ENCODE assay signal across 18 mouse cellular contexts in genomic region chr9:42323238-42323637, GRCm38 (mm10). TPM values are rescaled to one million over a fixed set of nuclear protein-coding genes. Genes with fewer than 3 reads are reported as not detected.
DNase-seq lines count a peak whose midpoint lies in the region; ATAC-seq and TF ChIP-seq lines count a peak whose summit lies in the region.
"Had no signal": no experiment of that assay in that cellular context is flagged by ENCODE, and none has a peak within 500 bp of the region (broad histone marks: within the 10 kb centered on the region; RNA-seq: fewer than 3 reads in every experiment).

No protein-coding gene starts in this region.

- H3K27ac ChIP-seq in left cerebral cortex, adult 2 months, result peak overlapping the region; percentile 54
- H3K27ac ChIP-seq: embryonic facial prominence, embryonic 13.5 days; forebrain, embryonic 13.5 days; gastrocnemius, adult 2 months; hindbrain, embryonic 10.5 days; hindbrain, embryonic 15.5 days had no signal

- no peak for DNase-seq in frontal cortex, postnatal 25 days (ENCODE audit: low spot score in 2 of 2)
- peak; percentile 29 to 38 for DNase-seq in left cerebral cortex, adult 2 months (ENCODE audit: extremely low spot score in 1 of 2, low spot score in 2 of 2)
- no peak for DNase-seq in left cerebral cortex, adult 8-10 months (ENCODE audit: low spot score in 2 of 2)
- peak; percentile 50 to 64 for DNase-seq in right cerebral cortex, adult 2 months (ENCODE audit: low spot score in 2 of 2)
- no peak for DNase-seq in right cerebral cortex, postnatal 4 days
- no peak for DNase-seq in lung, postnatal 10 days
- DNase-seq: adrenal gland, postnatal 10 days; cerebellum, adult 11-12 months; cerebellum, adult 9-10 months; cerebellum, postnatal 25 days; gastrocnemius, adult 2 months; gastrocnemius, postnatal 25 days; heart, postnatal 10 days had no signal

- TF ChIP-seq CTCF in left cerebral cortex, adult 2 months (IDR thresholded peaks at IDR 0.05), result no peak

- peak; percentile 29 for ATAC-seq in frontal cortex, adult (ENCODE audit: low TSS enrichment)
- ATAC-seq: forebrain, embryonic 13.5 days had no signal

- intact Hi-C loops in left cerebral cortex, adult 2 months (cut with DNase I), result no loop called here

- H3K4me3 ChIP-seq in left cerebral cortex, adult 2 months, result no peak overlapping the region
- H3K4me3 ChIP-seq: embryonic facial prominence, embryonic 13.5 days; forebrain, embryonic 13.5 days; gastrocnemius, adult 2 months; hindbrain, embryonic 10.5 days; hindbrain, embryonic 15.5 days had no signal

RNA-seq across cellular contexts. Expression of gene Sc5d, which starts 59.2 kb away (rescaled TPM):
- total RNA-seq in left cerebral cortex, adult 2 months (2021), result 10 to 100 TPM; 49.8 to 54.7 TPM
- 10 to 100 TPM; 56.7 to 61.3 (median 58.7) TPM for total RNA-seq in left cerebral cortex, adult 8-10 months (2022)

Comparison
In these comparisons a context has a peak if more than half of its experiments do, and no peak if none do; other contexts are left out.
1. DNase-seq: peak in left cerebral cortex, adult 2 months (2 of 2) and right cerebral cortex, adult 2 months (2 of 2); none in frontal cortex, postnatal 25 days (0 of 2), left cerebral cortex, adult 8-10 months (0 of 2), right cerebral cortex, postnatal 4 days (single experiment) and lung, postnatal 10 days (single experiment).